Mouse (Mus musculus) R1 (cell line): ENCODE measurements around the gene Ccdc180.

Source experiments
- DNase-seq: peaks from one replicate; pipeline ENCODE4 v3.0.0-alpha.2; 2018; ENCODE audit warnings: low read depth, low spot score

Gene Ccdc180

DNA sequence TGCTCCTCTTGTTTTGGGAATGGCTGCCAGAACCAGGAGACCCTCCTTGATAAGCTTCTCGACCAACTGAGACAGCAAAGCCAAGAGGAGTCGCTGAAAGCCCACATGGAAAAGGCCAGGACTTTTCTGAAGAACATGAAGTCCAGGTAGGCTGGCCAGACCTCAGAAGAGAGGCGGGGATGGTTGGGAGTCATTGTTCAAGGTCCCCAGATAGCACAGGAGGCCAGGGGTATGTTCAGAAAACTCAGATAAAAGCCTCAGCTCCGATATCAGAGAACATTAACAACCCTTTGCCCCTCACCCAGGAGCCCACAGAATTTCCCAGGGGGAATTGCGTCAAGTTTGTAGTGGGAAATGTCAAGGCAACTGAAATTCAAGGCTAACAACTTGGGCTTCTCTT lies 21.2 kb downstream of the Ccdc180 start:
- no peak for DNase-seq

DNA sequence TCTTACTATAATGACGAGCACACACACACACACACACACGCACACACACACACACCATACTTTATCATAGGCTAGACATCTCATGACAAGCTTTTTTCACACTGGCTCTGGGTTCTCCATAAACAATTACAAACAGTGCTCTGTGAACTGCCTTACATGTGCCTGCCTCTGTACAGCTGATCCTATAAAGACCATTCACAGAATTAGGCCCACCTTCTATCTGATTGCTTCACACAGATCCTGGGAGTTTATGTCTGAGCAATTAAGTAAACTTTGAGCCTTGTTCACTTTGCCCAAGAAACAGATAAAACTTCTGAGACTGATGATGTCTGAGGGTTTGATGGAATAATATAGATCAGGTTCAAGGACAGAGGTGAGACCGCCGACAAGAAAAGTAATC lies 21.8 kb downstream of the Ccdc180 start:
- DNase-seq: no peak

DNA sequence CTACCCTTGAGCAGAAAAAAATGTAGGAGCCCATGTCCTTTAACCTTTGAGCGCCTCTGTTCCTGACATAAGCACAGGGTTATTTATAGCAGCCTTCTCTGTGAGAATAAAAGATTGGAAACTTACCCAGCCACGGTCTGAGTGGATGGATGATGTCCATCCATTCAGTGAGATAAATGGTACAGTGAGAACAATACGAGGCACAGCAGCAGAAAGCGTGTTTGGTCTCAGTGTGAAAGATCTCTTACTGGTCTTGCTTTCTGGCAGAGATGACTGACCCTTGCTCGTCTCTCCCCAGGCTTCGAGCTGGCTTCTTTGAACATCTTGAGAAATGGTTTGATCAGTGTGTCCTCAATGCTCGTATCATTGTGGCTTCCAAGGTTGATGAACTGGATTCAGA lies 27.0 kb downstream of the Ccdc180 start:
- DNase-seq: no peak

DNA sequence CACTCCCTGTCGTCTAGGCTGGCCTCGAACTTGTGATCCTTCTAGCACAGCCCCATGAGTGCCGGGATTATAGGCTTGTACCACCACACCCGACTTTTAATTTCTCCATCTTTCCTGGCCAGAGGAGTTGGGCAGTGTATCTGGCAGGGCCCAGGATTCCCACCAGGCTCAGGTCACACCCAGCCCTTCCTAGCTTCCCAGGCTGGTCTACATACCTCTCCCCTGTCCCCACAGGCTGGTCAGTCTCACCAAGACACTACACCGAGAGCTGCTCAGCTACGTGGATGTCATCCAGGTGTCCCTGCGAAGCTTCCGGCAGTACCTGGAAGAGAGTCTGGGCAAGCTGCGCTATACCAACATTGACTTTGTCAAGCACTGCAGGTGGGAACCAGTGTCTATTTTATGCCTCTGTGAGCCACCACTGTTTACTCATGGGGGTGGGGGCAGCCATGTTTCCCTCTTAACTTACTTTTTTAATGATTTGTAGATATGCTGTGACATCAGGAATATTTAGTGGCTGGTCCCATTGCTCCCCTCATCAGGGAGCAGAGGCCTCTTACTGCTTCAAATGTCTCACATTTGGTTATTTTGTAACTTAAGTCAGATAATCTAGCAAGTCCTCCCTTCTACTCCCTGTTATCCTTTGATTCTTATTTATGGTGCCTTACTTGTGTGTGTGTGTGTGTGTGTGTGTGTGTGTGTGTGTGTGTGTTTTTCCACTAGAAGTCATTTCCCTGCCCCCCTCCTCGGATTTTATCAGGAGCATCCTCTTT lies 31.7 kb downstream of the Ccdc180 start:
- DNase-seq: no peak

DNA sequence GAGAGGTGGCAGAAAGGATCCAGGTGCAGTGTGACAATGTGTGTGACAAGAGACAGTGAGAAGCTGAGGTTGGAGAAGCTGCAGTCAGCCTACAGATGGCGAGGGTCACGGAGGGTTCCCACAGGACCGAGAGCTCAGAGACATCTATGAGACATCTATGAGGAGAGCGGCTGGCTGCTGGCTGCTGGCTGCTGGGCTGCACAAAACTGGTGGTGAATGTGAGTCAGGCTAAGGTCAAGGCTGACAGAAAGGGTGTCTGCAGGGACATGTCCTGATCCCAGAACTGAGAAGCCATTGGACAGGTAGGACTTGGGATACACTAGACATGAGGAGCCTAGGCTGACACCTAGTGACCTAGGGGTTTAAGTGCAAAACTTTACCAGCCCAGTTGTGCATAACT lies 33.9 kb downstream of the Ccdc180 start:
- no peak for DNase-seq

DNA sequence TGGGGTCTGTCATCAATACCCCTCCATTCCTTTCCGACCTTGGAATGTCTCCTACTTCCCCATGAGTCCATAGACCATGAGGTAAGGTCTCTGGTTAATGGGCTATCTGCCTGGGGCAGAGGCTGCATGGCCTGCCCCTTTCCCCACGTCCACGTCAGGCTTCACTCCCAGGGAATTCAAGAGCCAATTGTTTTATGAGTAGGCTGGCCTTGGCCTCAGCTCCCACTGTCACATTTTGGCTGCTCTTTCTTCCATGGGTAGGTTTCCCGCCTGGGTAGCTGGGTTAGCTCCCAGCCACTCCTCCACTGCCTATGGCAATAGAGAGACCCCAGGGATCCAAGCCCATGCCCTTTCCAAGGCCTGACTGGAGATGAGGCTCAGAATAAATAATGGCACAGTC lies 38.5 kb downstream of the Ccdc180 start:
- no peak for DNase-seq

DNA sequence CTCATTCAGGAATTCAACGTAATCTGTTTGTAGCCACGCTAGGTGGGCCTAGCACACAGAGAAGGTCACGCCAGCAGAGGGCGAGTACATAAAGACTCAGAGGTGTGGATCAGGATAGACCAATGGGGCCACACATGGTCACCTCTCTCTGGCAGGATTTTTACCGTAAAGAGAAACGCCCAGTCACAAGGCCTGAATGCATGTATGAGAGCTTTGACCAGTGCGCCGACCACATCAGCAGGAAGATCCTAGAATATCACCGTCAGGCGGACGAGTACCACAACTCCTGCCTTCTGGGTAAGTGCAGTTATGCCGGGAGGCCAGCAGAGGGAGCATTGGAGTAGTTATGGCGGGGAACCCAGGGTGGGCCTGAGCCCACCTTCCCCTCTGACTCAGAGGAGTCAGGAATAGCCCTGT lies 51.5 kb downstream of the Ccdc180 start:
- peak; percentile 79 for DNase-seq

DNA sequence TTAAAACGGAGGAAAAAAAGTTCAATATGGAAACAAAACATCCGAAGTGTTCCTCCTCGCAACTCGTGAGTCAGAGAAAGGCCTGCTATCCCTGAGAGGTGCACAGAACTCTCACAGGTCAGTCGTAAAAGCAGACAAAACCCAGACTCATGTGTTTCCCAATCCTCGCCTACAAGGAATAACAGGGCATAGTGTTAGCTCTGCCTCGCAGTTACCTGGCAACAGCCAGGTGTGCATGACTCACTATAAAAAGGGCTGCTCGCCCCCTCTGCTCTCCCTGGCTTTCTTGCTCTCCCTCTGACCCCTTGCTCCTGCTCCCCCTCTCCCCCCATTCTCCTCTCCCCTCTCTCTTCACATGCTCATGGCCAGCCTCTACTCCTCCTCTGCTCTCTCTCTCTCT lies 57.6 kb downstream of the Ccdc180 start:
- DNase-seq: no peak

DNA sequence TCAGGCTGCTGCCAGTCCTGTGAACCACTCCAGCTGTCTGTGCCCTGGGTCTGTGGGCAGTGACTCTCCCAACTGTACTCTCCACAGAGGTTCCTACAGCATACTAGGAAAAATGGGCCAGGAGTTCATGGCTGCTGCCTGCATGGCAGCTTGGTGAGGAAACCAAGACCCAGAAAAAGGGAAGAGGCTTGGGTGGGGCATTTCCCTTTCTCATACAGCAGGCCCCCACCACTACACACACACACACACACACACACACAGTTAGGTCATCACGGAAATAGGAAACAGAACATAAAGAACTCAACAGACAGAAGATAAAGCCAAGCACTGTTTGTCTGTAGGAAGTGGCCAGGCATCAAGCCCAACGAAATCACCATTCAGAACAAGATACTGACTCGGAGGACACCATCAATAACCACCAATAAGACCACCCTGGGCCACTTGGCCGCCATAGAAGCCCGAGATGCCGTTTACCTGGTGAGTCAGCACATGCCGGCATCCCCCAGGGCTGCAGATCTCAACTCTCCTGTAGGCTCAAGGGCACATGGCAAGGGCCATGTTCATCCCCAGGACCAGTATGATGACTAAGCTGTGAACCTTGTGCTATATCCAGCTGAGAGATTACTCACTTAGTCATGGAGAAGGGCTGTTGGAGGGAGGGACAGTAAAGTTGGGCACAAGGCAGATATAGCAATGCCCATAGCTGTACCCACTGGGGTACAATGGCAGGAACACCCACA lies 59.2 kb downstream of the Ccdc180 start:
- DNase-seq: no peak

DNA sequence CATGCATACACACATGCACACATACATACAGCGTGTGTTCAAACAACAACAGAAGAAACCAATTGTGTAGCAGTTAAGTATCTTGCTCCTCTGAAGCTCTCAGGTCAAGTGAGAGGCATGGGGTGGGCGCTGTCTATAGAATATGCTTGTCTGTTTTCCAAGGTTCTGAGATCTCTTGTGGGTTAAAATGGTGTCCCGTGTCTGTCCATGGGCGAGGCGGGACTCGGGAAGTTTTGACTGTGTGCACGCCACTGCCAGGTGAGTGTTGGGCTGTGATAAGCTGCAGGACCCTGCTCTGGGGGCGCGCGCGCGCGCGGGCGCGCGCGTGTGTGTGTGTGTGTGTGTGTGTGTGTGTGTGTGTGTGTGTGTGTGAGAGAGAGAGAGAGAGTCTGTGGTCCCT lies 61.7 kb downstream of the Ccdc180 start:
- DNase-seq: no peak

DNA sequence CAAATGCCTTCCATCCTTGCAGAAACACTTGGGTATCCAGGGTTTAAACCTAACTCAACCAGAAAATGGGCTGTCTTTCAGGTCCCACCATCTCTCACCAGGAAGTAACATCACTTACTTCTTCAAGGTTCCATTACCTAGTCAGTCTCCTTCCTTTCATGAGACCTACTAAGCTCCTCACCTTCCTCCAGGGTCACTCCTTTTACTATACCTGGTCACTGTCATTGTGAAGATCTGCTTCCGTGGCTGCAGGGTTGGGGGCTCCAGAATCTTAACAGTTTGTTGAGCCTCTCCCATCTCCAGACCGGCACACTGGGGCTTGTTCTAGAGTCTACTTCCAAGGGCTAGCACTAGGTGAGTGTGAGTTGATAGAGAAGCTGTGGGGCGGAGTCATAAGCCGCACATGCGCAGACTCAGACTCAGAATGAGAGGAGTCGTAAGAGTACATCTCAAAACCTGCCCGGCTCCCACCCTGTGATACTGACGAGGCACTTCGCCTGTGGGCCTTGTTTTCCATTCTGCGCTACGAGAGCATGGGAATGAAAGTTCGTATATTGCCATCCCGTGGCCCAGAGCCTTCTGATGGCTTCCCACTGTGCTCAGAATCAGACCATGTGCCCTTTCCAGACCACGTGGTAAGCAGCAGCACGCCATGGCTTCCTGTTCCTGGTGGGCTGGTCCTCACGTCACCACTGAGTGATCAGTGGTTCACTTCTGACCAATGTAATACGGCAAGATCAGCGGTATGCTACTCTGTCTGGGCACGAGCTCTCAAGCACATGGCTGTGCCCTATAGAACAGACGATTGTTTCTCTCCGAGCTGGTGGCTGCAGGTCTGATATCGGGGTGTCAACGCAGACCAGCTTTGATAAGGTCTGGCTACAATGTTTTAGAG lies 63.2 kb downstream of the Ccdc180 start:
- peak; percentile 29 for DNase-seq

DNA sequence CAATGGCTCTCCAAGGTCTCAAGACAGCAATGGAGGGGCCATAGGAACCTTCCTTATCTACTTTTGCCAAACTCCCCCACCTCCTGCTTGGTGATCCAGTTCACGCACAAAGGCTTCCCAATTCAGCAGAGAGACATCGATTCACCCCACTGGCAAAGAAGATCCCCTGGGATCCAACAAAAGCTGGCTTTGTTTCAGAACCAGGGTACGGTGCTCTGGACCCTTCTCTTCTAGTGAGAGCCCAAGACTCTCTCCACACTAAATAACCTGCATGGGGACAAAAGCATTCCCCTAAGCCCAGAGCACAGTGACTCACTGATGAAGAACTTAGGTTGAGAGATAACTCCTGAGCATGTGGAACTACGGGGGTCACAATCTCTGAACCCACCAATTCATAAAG lies 65.1 kb downstream of the Ccdc180 start:
- DNase-seq: no peak

DNA sequence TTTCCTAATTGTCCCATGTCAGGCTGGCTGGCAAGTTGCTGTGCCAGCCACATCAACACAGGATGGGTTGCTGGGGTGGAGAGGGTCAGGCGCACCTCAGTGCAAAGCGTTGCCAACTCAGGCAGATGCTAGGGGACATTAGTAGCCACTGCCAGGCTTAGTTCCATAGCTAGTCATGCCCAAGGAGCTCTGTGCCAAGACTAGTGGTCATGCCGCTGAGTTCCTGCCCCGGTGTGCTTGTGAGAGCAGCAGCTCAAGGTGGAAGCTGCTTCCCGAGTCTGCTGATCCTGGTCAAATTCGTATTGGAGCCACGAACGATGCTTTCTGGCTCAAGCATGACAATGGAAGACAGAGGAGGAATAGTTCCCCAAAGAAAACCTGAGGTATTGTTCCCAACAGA lies 66.0 kb downstream of the Ccdc180 start:
- no peak for DNase-seq

DNA sequence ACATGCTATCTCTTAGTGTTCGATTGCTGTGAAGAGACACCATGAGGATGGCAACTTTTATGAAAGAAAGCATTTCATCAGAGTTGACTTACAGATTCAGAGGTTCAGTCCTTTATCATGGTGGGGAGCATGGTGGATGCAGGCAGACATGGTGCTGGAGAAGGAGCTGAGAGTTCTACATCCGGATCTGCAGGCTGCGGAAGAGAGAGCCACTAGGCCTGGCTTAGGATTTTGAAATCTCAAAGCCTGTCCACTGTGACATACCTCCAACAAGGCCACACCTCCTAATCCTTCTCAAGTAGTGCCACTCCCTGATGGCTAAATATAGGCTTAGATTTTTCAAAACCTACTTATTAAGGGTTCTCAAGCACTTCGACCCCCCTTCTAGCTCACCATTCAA lies 66.6 kb downstream of the Ccdc180 start:
- no peak for DNase-seq

DNA sequence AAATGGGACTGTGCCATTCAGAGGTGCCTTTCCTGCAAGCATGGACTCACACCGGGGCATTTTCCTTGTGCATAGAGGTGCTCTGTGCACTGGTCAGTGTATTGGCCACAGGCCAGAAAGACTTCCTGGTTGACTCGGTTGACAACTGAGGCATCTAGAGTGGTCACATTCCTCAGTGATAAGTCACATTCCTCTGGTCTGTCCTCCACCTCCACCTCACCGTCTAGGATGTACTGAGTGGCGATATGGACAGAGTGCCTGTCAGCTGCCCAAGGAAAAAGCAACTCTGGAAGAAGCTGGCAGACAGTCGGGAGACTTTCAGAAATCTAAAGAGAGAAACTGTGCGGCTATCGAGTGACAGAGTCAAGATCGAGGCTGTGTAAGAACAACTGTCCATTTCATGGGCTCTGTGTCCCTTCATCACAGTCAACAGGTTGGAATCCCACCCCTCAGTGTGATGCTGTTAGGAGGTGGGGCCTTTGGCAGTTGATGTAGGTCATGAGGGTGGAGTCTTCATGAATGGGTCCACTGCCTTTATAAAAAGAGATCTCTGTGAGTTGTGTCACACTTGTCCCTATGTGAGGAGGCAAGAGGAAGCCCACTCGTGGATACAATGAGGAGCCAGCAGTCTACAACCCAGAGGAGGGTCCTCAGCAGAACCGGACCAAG lies 74.8 kb downstream of the Ccdc180 start, which contains the start of gene Tdrd7:
TSS of gene Tdrd7 (plus strand) at position 564 of the 669 bp plus-strand sequence.
- DNase-seq: no peak

DNA sequence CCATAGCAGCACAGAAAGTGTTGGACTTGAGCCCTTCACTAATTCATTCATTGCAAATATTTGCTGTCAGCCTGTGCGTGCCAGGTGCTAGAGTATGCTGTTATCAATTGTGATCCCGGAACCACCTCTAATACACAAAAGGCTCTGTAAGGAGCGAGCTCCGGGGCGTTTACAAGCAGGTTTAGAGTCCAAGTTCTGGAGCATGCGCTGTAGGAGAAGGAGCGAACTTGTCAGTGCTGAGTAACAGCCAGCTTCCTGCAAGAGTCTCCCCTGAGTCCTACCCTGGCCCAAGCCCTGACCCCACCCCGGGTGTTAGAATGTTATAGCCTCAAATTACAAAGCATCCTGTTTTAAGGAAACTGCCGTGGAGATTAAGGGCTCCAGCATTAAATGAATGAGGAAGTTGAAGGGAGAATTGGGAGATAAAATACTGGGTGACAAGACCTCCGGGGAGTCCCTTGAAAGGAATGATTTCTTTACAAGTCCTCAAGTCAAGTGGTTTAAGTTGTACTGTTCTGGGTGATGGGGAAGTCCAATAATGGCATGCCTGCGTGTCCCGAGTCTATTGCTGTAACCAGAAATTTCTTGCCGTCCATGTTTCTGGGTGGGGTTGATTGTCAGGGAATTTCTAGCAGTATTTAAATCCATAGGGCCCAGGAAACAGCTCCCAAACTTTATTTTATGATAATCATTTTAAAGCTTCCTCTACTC lies 75.8 kb downstream of the Ccdc180 start:
- DNase-seq: peak; percentile 24

DNA sequence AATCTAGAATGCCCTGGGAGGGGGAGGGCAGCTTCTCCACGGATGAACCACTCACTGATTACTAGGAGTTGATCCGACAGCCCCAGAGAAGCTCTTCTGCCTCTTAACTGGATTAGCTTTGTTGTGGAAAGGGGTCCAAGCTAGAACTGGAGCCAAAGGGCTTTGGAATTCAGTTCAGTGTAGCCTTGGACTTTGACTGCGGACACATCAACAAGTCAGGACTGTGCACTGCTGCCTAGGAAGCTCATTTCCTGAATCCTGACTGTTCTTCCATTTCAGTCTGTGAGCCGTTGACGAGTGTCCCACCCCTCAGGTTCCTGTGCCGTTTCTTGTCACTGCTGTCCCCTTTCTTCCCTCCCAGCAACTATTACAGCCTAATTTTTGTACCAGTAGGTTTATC lies 76.6 kb downstream of the Ccdc180 start:
- no peak for DNase-seq

DNA sequence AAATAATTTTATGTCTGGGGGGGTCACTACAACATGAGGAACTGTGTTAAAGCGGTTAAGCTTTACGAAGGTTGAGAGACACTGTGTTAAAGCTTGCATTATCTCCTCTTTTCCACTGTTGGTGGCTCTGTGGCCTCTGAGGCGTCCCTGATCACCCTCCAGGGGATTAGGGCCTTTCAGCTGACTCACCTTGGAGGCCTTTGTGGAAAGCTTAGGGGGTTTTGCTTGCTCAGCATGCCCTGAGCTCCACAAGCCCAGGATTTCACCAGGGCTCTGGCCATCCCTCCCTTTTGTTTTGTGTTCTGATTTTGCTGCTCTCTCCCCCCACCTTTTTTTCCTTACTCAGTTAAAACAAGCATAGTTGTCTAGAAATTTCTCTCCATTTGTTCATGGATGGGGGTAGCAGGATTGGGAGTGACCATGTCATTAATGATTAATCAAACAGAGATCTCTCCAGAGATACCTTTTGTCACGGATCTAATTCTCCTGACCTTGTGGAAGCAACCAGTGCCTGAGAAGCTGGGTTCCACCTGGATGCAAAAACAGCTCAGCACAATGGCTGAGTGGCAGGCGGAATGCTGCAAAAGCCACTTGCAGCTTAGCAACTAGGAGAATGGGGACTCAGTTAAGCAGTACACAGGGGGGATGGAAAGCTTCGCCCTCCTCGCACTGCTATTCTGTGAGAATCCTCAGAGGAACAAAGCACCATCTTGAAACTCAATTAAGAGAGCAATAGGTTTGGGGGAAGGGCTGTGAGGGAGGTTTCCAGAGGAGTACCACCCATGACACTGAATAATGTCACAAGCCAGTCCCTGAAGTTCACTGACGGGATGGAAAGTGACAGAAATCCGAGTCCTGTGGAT lies 77.6 kb downstream of the Ccdc180 start:
- DNase-seq: peak; percentile 28

DNA sequence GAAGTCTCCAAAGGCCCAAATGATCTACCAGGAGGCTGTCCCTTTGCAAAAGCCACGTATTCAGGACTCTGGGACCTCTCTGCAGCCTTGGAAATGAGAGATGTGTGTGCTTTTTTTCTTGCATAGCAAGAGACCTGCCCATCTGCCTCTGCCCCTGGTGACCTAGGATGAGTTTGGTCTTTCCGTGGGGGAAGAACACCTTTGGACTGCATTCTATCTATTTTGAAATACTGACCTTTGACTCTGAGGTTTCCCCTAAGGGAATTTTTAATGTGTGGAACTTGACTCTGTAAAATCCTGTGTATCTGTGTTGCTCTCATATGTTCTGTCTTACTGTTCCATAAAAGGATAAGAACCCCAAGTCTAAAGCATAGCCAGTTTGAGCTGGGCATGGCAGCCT lies 78.9 kb downstream of the Ccdc180 start:
- no peak for DNase-seq

DNA sequence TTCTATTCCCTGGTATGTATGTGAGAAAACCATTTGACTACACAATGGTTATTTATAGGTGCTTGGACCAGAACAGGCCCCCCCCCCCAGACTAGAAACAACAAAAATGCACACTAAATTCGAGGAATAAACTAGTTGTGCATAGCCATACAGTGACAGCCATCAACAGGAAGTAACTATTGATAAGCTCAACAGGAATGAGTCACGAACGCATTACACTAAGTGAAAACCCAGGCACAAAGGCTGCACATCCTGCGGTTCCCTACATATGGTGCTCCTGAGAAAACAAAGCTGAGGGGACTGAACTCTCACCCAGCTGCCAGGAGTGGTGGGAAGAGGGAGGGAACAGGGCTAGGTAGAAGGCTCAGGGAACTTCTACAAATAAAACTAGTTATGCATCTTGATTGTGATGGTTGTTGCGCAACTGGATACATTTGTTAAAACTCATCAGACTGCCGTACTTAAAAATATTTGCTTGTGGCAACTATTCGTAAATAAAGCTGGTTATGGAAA lies 80.0 kb downstream of the Ccdc180 start:
- no peak for DNase-seq
